Mouse (Mus musculus) kidney, postnatal 10 days (tissue): Measurements from ENCODE around the gene Vmn2r6.
"Not testable (repeated sequence)": the region's sequence is repeated elsewhere in the genome, so short reads cannot be mapped to it uniquely, and the experiment has no call there.

ENCODE experiments used
- DNase-seq: peaks from one replicate; pipeline ENCODE4 v3.0.0; 2021; ENCODE audit warnings: mixed read lengths

Gene Vmn2r6

GRCm38 (mm10) chr3:64565730-64566129, at the start of gene Vmn2r6:
Vmn2r6 (minus strand) TSS chr3:64565830.
- DNase-seq = not testable (repeated sequence)

GRCm38 (mm10) chr3:64587618-64588017, 22.0 kb upstream of the Vmn2r6 start:
- DNase-seq = peak; percentile 27

- not testable (repeated sequence) for DNase-seq
Observed at GRCm38 (mm10) chr3:64568793-64569192, 3.2 kb upstream of the Vmn2r6 start.

GRCm38 (mm10) chr3:64523585-64523984, 42.0 kb downstream of the Vmn2r6 start:
- DNase-seq = not testable (repeated sequence)

GRCm38 (mm10) chr3:64509742-64510141, 55.9 kb downstream of the Vmn2r6 start, which contains the start of gene Vmn2r5:
Vmn2r5 (minus strand) TSS chr3:64509842.
- DNase-seq = not testable (repeated sequence)
